Mouse (Mus musculus) liver, embryonic 18 days (tissue): ENCODE results near the gene Prr19. TPM values are rescaled to one million over a fixed set of nuclear protein-coding genes. Genes with fewer than 3 reads are reported as not detected.

Experiments used
- polyA plus RNA-seq: library from polyadenylated mRNA; depleted of rRNA; stranded (reverse); fragments of >200 nt; gene quantifications from 2 replicates; pipeline ENCODE4 v1.2.3, GENCODE M21; 2012; rRNA removed

The Prr19 gene
- 0.02 and 0.05 TPM in 2 replicates for polyA plus RNA-seq

GRCm38 (mm10) chr7:25301063-25301462 lies at the start of gene Prr19:
Gene Prr19 (plus strand): TSS chr7:25301411.

GRCm38 (mm10) chr7:25267301-25267750 lies 33.9 kb upstream of the Prr19 start, which contains the start of gene Cic:
Gene Cic (plus strand): TSS chr7:25267704.

GRCm38 (mm10) chr7:25297454-25298325 lies 3.5 kb upstream of the Prr19 start, which contains the start of gene Pafah1b3:
Gene Pafah1b3 (minus strand): TSS chr7:25297986.

GRCm38 (mm10) chr7:25305956-25306613 lies 4.9 kb downstream of the Prr19 start, which contains the start of gene Tmem145:
Gene Tmem145 (plus strand): TSS chr7:25306106.

GRCm38 (mm10) chr7:25316532-25317445 lies 15.6 kb downstream of the Prr19 start, which contains the start of gene Megf8:
Gene Megf8 (plus strand): TSS chr7:25317164.

Other genes with a start within 250 kb of the Prr19 start
- 5.0 and 6.4 TPM in 2 replicates for gene Grik5, start 229.1 kb upstream of the Prr19 start, polyA plus RNA-seq
- gene Zfp574, start 228.8 kb upstream of the Prr19 start, polyA plus RNA-seq: 8.8 and 10.5 TPM in 2 replicates
- 0.78 and 1.2 TPM in 2 replicates for gene Pou2f2, start 121.7 kb upstream of the Prr19 start, polyA plus RNA-seq
- 21.9 and 22.7 TPM in 2 replicates for gene Dedd2, start 80.8 kb upstream of the Prr19 start, polyA plus RNA-seq
- gene Zfp526, start 80.0 kb upstream of the Prr19 start, polyA plus RNA-seq: 3.0 and 3.4 TPM in 2 replicates
- gene Gsk3a, start 63.6 kb upstream of the Prr19 start, polyA plus RNA-seq: 36.1 and 41.2 TPM in 2 replicates
- gene Erf, start 50.6 kb upstream of the Prr19 start, polyA plus RNA-seq: 8.3 and 9.0 TPM in 2 replicates
- 10.4 and 13.0 TPM in 2 replicates for gene Cic, start 33.7 kb upstream of the Prr19 start, polyA plus RNA-seq
- gene Pafah1b3, start 3.4 kb upstream of the Prr19 start, polyA plus RNA-seq: 25.4 and 28.3 TPM in 2 replicates
- gene Tmem145, start 4.7 kb downstream of the Prr19 start, polyA plus RNA-seq: 0.05 and 0.08 TPM in 2 replicates
- 1.1 and 1.4 TPM in 2 replicates for gene Megf8, start 15.8 kb downstream of the Prr19 start, polyA plus RNA-seq
- gene Cnfn, start 68.3 kb downstream of the Prr19 start, polyA plus RNA-seq: not detected in 2 replicates
- gene Lipe, start 97.3 kb downstream of the Prr19 start, polyA plus RNA-seq: 4.2 and 4.6 TPM in 2 replicates
- gene Cxcl17, start 111.5 kb downstream of the Prr19 start, polyA plus RNA-seq: not detected in 2 replicates
- gene Ceacam1, start 176.2 kb downstream of the Prr19 start, polyA plus RNA-seq: 28.6 and 33.7 TPM in 2 replicates
- 0.02 and 0.05 TPM in 2 replicates for gene Ceacam2, start 238.4 kb downstream of the Prr19 start, polyA plus RNA-seq